Mouse (Mus musculus) adrenal gland, adult 18-20 months (tissue): ENCODE measurements around the gene Gdap1l1. TPM values are rescaled to one million over a fixed set of nuclear protein-coding genes. Genes with fewer than 3 reads are reported as not detected.
"Not testable (repeated sequence)": the region's sequence is repeated elsewhere in the genome, so short reads cannot be mapped to it uniquely, and the experiment has no call there.

ENCODE experiments used
- DNase-seq, 2 experiments: peaks; one replicate each; pipeline ENCODE4 v3.0.0; 2021 to 2022; ENCODE audit warnings: low spot score in 2 of 2
- long read RNA-seq, 2 experiments: library from polyadenylated mRNA; stranded (forward); transcript quantifications; one replicate each; pipeline ENCODE4 v2.0.0; 2021
- total RNA-seq, 2 experiments: library from RNA; stranded (reverse); gene quantifications; 1 replicate in 1 of 2; 2 replicates in 1 of 2; pipeline ENCODE4 v1.2.3; 2021

Gene Gdap1l1
- 1 to 10 TPM; 3.3 TPM for total RNA-seq
- long read RNA-seq, experiment 1, partial matches to known transcripts, result 0 of 3 reads
- long read RNA-seq, experiment 1, other reads (novel, unspliced or antisense), result 1 of 3 reads
- long read RNA-seq, experiment 2, transcript Gdap1l1-201 (6 exons, 2,220 nt), result major isoform, 8 of 12 reads
- long read RNA-seq, experiment 2, partial matches to known transcripts, result 2 of 12 reads
- long read RNA-seq, experiment 2, other reads (novel, unspliced or antisense), result 0 of 12 reads

GRCm38 (mm10) chr2:163438246-163438618, at the start of gene Gdap1l1:
Gene Gdap1l1 (plus strand): TSS chr2:163438476.
- no peak for DNase-seq

- DNase-seq, result no peak
These were observed 45.8 kb upstream of the Gdap1l1 start for GRCm38 (mm10) chr2:163392436-163392835.

- DNase-seq, result no peak
These were observed 45.0 kb upstream of the Gdap1l1 start for GRCm38 (mm10) chr2:163393241-163393640.

- DNase-seq, result no peak
These were observed 44.3 kb upstream of the Gdap1l1 start for GRCm38 (mm10) chr2:163393976-163394375.

- DNase-seq, result no peak
These were observed 43.3 kb upstream of the Gdap1l1 start for GRCm38 (mm10) chr2:163394977-163395376.

GRCm38 (mm10) chr2:163397071-163397470, 41.2 kb upstream of the Gdap1l1 start:
- no peak for DNase-seq

- DNase-seq, result peak; percentile 41 to 44
These were observed 40.4 kb upstream of the Gdap1l1 start, which contains the start of gene Jph2 for GRCm38 (mm10) chr2:163397905-163398304. Gene Jph2 (minus strand): TSS chr2:163397993.

GRCm38 (mm10) chr2:163398770-163399169, 39.5 kb upstream of the Gdap1l1 start:
- DNase-seq, result no peak

- no peak for DNase-seq
These were observed 39.1 kb upstream of the Gdap1l1 start for GRCm38 (mm10) chr2:163399222-163399621.

GRCm38 (mm10) chr2:163401221-163401620, 37.1 kb upstream of the Gdap1l1 start:
- peak; percentile 72 to 80 for DNase-seq

- peak in 1 of 2 experiments; percentile 31 for DNase-seq
These were observed 34.0 kb upstream of the Gdap1l1 start for GRCm38 (mm10) chr2:163404037-163404815.

- DNase-seq, result no peak
These were observed 28.1 kb upstream of the Gdap1l1 start for GRCm38 (mm10) chr2:163410211-163410610.

GRCm38 (mm10) chr2:163411344-163411743, 26.9 kb upstream of the Gdap1l1 start:
- DNase-seq, result not testable (repeated sequence)

- DNase-seq, result no peak
These were observed 26.4 kb upstream of the Gdap1l1 start for GRCm38 (mm10) chr2:163411840-163412239.

- DNase-seq, result no peak
These were observed 25.9 kb upstream of the Gdap1l1 start for GRCm38 (mm10) chr2:163412419-163412818.

- no peak for DNase-seq
These were observed 25.3 kb upstream of the Gdap1l1 start for GRCm38 (mm10) chr2:163412846-163413590.

GRCm38 (mm10) chr2:163417026-163417425, 21.2 kb upstream of the Gdap1l1 start:
- no peak for DNase-seq

GRCm38 (mm10) chr2:163417830-163418229, 20.4 kb upstream of the Gdap1l1 start:
- no peak for DNase-seq

GRCm38 (mm10) chr2:163418841-163419345, 19.4 kb upstream of the Gdap1l1 start:
- no peak for DNase-seq

- DNase-seq, result peak; percentile 97 to 98
These were observed 18.8 kb upstream of the Gdap1l1 start for GRCm38 (mm10) chr2:163419346-163420045.

- DNase-seq, result no peak
These were observed 17.9 kb upstream of the Gdap1l1 start for GRCm38 (mm10) chr2:163420366-163420886.
